Mouse (Mus musculus) frontal cortex, postnatal 14 days (tissue): ENCODE results near the gene Wscd2.

Source experiments
- DNase-seq, 2 experiments: peaks; one replicate each; pipeline ENCODE4 v3.0.0; 2022; ENCODE audit warnings: low spot score in 2 of 2

Gene Wscd2

GRCm38 (mm10) chr5:113485584-113486162, 4.5 kb upstream of the Wscd2 start:
- no peak for DNase-seq

DNA sequence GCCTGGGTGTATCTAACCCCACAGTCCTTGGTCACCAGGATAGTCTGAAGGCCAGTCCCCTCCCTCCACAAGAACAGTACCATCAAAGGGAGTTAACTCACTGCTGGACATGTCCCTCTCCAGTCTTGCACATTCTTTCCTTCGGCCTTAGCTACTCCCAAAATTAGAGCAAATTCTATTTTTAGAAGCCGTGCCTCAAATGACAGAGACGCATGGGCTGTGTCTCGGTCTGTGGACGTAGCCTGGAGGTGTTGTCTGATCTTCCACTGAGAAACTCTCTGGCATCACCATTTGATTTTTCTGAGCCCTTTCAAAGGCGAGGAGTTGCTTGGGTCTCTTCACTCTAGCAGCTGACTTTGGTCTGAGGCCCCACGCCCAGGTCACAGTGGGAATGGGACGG, 2.3 kb upstream of the Wscd2 start:
- DNase-seq: no peak

DNA sequence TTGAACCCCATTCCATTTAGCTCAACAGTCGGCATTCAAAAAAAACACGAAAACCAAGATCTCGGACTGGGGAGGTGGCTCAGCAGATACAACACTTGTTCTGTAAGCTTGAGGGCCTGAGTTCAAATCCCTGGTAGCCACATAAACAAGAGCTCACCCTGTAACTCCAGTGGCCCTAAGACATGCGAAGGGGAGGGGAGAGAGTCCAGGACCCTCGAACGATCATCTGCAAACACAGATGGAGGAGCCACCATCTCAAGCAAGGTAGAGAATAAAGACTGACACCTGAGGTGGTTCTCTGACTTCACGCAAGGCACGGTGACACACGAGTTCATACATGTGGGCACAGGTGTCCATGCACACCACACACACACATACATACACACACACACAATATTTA, 516 bp upstream of the Wscd2 start:
- no peak for DNase-seq

DNA sequence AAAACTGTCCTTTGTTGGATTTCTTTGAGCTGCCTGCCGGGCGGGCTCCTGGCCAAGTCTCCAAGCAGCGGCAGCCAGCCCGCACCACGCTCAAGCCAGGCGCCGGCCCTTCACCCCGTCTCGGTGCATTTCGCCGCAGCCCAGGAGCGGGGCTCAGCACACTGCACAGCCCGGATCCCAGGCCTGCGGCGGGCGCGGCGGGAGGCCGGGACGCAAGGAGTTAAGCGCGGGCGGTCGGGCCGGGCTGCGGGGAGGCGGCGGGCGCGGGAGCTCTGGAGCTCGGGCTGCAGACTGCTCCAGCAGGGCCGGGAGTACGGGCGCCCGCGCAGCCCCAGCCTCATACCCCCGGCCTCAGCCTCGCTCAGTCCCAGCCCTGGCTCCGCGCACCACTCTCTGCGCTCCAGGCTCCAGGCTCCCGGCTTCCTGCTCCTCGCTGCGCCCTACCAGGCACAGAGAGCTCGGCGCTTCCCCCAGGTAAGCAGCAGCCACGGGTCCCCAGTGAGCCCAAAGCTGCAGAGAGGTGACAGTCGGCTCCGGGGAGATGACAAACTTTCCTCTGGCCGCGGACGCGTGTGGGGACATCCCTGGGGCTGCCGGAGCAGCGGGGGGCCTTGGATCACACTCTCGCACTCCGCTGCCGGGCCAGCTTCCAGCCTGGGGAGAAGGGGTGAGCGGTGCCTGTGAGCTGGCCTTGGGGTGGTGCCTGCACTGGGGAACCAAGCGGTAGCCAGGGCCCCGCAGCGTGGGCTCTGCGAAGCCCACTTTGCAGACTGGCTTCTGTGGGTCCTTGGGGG, 531 bp downstream of the Wscd2 start:
- peak; percentile 40 to 59 for DNase-seq

DNA sequence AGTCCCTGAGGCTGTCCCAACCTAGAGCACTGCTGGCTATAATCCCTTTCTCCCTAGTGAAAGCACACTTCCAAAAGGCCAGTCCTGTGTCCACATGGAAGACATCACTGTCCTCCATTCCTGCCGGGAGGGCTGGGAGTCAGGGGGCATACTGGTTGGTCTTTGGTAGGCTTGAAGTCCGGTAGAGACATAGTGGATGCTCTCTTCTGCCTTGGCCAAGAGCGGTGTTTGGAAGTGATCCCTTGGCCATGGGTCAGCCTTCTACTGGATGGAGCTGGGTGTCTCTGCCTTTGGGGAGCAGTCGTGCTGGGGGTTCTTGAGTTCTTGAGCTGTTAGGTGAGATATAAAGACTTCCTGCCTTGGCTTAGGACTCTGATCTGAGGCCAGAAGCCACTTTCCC, 1.4 kb downstream of the Wscd2 start:
- no peak for DNase-seq

- DNase-seq: no peak
Measured at GRCm38 (mm10) chr5:113491988-113492387, 1.9 kb downstream of the Wscd2 start.

- peak in 1 of 2 experiments; percentile 39 for DNase-seq
Measured at GRCm38 (mm10) chr5:113492417-113493035, 2.4 kb downstream of the Wscd2 start.

DNA sequence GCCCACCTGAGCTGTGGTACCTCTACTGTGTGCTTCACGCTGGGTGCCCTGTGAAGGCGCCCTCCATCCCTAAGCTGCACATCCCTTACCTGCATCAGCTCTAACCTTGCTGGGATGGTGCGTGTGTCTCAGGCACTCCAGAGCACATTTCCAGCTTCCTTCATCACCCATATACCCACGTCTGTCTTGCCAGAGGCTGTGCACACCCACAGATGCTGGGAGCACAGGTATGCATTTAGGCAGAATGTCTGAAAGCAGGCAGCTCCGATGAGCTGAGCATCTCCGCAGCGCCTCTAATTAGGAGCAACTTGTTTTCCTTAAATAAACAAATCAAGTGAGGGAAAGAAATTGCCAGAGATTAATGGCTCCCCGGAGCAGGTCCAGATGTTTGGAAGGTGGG, 3.9 kb downstream of the Wscd2 start:
- no peak for DNase-seq

DNA sequence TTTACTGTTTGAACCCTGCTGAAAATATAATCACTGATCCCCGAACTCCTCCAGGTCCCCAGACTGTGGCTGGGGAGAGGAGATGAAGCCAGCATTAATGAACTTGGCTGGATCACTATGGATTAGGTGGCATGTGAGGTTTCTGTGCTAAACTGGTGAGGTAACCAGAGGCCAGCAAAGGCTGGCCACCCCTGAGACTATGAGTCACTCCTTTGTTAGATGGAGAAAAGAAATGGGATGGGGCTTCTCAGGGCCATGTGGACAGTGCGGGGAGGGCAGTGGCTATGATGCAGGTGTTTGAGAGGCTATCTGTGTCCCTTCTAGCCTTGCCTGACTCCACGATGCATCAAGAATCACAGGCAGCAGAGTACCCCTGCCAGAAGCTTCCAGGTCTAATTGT, 6.8 kb downstream of the Wscd2 start:
- no peak for DNase-seq

GRCm38 (mm10) chr5:113499421-113499820, 9.3 kb downstream of the Wscd2 start:
- peak in 1 of 2 experiments; percentile 31 for DNase-seq

DNA sequence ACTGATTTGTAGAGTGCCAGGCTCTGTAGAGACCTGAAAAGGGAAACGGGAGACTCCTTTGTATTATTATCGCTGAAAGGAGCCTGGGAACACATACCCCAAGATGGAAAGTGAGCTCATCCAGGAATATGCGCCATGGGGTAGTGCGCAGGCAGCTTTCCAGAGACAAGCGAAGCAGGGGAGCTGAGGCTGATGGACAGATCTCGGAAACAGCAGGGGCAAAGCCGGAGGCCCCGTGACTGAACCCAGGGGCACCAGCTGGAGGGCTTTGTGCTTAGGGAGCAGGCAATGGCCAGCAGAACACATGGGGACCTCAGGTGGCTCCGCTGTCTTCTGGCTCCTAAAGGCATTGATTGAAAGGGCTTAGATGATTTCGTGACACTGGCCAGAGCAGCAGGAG, 13.1 kb downstream of the Wscd2 start:
- DNase-seq: no peak

DNA sequence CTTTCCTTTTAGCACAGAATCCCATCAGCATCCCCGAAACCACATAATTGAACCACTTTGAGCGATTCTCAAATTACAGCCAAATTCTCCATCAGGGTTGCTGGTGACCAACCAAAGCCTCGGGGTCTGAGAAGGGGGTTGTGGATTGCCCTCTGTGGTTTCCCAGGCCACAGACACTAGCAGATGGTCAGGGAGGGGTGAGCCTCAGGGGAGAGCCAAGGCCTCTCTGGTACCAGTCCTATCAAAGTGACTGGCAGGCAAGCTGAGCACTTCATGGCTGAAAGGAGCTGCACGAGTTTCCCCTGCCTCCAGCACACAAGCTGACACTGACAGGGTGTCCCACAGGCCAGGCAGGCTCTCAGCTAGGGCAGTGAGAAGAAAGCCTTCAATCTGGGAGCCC, 14.5 kb downstream of the Wscd2 start:
- no peak for DNase-seq

DNA sequence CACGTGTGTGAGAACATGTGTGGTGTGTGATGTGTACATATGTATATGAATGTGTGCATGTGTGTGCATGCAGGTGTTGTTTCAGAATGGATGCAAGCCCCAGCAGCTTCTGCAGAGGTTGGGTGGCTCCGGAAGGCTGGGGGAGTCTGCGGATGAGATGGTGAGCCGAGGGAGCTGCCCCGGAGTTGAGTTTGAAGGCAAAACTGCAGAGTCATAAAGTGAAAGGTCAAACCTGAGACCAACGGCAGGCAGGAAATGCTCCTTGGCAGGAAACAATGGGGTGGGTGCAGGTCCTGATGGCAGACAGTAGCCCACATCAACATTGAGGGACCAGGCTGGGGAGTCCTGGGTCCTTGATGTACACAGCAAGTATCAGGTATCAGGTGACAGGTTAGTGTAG, 15.9 kb downstream of the Wscd2 start:
- DNase-seq: no peak

- DNase-seq: no peak
Measured at GRCm38 (mm10) chr5:113506779-113507178, 16.6 kb downstream of the Wscd2 start.

- no peak for DNase-seq
Measured at GRCm38 (mm10) chr5:113509167-113509566, 19.0 kb downstream of the Wscd2 start.

DNA sequence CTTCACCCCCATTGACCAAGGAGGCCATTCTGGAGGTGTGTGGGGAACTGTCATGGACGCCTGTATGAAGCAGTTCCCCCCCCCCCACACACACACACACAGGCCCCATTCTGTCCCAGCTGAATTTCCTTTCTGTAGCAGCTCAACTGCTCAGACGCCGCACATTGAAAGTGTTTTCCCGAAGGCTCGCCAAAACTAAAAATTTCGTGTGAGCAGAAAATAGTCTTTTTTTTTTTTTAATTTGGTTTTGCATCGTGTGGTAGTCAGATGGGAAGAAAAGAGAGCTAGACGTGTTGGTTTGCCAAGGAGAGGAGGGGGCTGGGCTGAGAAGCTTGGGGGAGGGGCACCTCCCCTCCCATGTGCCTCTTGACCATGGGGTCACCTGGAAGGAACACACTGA, 23.5 kb downstream of the Wscd2 start:
- no peak for DNase-seq

DNA sequence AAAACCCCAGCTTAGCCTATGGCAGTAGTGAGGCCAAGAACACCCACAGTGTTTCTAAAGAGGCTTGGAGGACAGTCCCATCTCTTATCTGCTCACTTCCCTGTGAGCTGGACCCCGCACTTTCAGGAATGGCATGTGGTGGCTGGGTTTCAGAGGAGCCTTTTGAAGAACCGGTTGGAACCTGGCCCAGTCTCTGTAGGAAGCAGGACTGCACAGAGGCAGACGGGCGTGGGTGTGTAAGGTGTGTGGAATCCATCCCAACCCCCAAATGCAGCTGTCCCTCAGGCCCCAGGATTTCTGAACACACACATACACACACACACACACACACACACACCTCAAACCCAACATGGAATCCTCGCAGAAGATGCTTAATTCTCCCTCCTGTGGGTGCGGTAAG, 23.9 kb downstream of the Wscd2 start:
- DNase-seq: peak; percentile 63 to 75

- no peak for DNase-seq
Measured at GRCm38 (mm10) chr5:113516119-113516872, 26.2 kb downstream of the Wscd2 start.

- no peak for DNase-seq
Measured at GRCm38 (mm10) chr5:113516873-113517336, 26.8 kb downstream of the Wscd2 start.

GRCm38 (mm10) chr5:113517387-113517786, 27.3 kb downstream of the Wscd2 start:
- no peak for DNase-seq

GRCm38 (mm10) chr5:113521037-113521436, 30.9 kb downstream of the Wscd2 start:
- DNase-seq: no peak

GRCm38 (mm10) chr5:113538826-113539225, 48.7 kb downstream of the Wscd2 start:
- no peak for DNase-seq
